Mouse (Mus musculus) E14TG2a.4 (cell line): Measurements from ENCODE around the gene Itga9.

Experiments
- H3K27me3 ChIP-seq: 2 replicates; pipeline ENCODE4 v1.6.1; 2014; ENCODE audit warnings: low read length, control low read depth; ENCODE audit not compliant: insufficient read depth
- H3K36me3 ChIP-seq: 2 replicates; pipeline ENCODE4 v1.6.1; 2014; ENCODE audit warnings: low read length, control low read depth; ENCODE audit not compliant: insufficient read depth
- H3K4me1 ChIP-seq: replicated peaks from 2 replicates; pipeline ENCODE4 v1.6.1; 2014; ENCODE audit warnings: low read depth, low read length, control low read depth
- H3K4me3 ChIP-seq: replicated peaks from 2 replicates; pipeline ENCODE4 v1.5.1; 2014; ENCODE audit warnings: mild to moderate bottlenecking, low read length
- H3K9me3 ChIP-seq: 2 replicates; pipeline ENCODE4 v1.6.1; 2014; ENCODE audit warnings: low read length, control low read depth
- CTCF ChIP-seq: conservative IDR thresholded peaks from 2 replicates; pipeline ENCODE4 v1.5.1; 2014; ENCODE audit warnings: low read length
- NANOG ChIP-seq: IDR thresholded peaks from 2 replicates; pipeline ENCODE4 v1.6.1; 2014; ENCODE audit warnings: borderline replicate concordance, low read length, mixed read lengths
- POU5F1 ChIP-seq: IDR thresholded peaks from 2 replicates; pipeline ENCODE4 v1.6.1; 2014; ENCODE audit warnings: low read length, borderline replicate concordance

Itga9 gene

GRCm38 (mm10) chr9:118710625-118711024 lies 104.1 kb downstream of the Itga9 start:
- Histone ChIP-seq H3K36me3 (peaks cover 9% of the 10 kb centered on the region; the same call in 1 of the 2 replicates), H3K4me1 (peaks cover 9% of the 10 kb centered on the region; the same call in 1 of the 2 replicates), H3K4me3 (no peak overlapping the region), H3K27me3 (no peaks in the 10 kb centered on the region), H3K9me3 (peaks cover 10% of the 10 kb centered on the region; the same call in 1 of the 2 replicates)
- TF ChIP-seq POU5F1, result no peak
- TF ChIP-seq NANOG, result no peak
- no peak for TF ChIP-seq CTCF

- 0 out of 2 replicates have a peak, but pooled peaks cover 6% of the 10 kb centered on the region for H3K4me1 ChIP-seq
- peaks cover 10% of the 10 kb centered on the region; the same call in 1 of the 2 replicates for H3K9me3 ChIP-seq
- no peaks in the 10 kb centered on the region for H3K27me3 ChIP-seq
- H3K4me3 ChIP-seq, result no peak overlapping the region
- TF ChIP-seq CTCF, result no peak
- TF ChIP-seq NANOG, result no peak
- TF ChIP-seq POU5F1, result no peak
- H3K36me3 ChIP-seq, result peaks cover 9% of the 10 kb centered on the region; the same call in 1 of the 2 replicates
Measured at GRCm38 (mm10) chr9:118711749-118712148, 105.3 kb downstream of the Itga9 start.

GRCm38 (mm10) chr9:118713515-118713914 lies 107.0 kb downstream of the Itga9 start:
- no peak for TF ChIP-seq NANOG
- TF ChIP-seq POU5F1, result no peak
- TF ChIP-seq CTCF, result no peak
- no peaks in the 10 kb centered on the region for H3K27me3 ChIP-seq
- no peak overlapping the region for H3K4me3 ChIP-seq
- H3K9me3 ChIP-seq, result peaks cover 5% of the 10 kb centered on the region; the same call in 1 of the 2 replicates
- H3K36me3 ChIP-seq, result peaks cover 7% of the 10 kb centered on the region; the same call in 1 of the 2 replicates
- H3K4me1 ChIP-seq, result 0 out of 2 replicates have a peak, but pooled peaks cover 6% of the 10 kb centered on the region

DNA sequence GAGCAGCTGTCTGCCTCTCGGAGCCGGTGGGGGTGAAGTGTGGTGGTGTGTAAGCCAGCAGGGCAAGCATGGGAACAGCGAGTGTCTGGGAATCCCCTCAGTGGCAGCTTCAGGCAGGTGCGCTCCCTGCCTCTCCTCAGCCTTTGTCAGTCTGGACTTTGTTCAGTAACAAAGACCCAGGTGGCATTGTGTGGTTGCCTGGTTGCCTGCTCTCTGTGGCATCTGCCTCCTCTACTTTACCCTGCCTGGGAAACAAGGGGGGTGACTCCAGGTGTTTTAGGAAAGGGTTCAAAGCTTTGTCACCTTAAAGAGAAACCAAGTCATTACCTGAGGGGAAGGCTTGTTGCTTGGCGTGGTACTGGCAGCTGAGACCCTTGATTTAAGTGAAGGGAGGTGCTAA lies 108.0 kb downstream of the Itga9 start:
- Histone ChIP-seq H3K27me3 (no peaks in the 10 kb centered on the region), H3K9me3 (no peaks in the 10 kb centered on the region), H3K4me1 (0 out of 2 replicates have a peak, but pooled peaks cover 6% of the 10 kb centered on the region), H3K36me3 (no peaks in the 10 kb centered on the region), H3K4me3 (no peak overlapping the region)
- TF ChIP-seq CTCF (no peak), NANOG (no peak), POU5F1 (no peak)

- no peaks in the 10 kb centered on the region for H3K27me3 ChIP-seq
- H3K9me3 ChIP-seq, result no peaks in the 10 kb centered on the region
- 0 out of 2 replicates have a peak, but pooled peaks cover 6% of the 10 kb centered on the region for H3K4me1 ChIP-seq
- peaks cover 5% of the 10 kb centered on the region; the same call in 1 of the 2 replicates for H3K36me3 ChIP-seq
- H3K4me3 ChIP-seq, result no peak overlapping the region
- TF ChIP-seq NANOG (no peak), POU5F1 (no peak), CTCF (0 out of 2 replicates have a peak, but pooled peaks have one; percentile 3)
Measured at GRCm38 (mm10) chr9:118715971-118716628, 109.6 kb downstream of the Itga9 start.

GRCm38 (mm10) chr9:118717436-118717835 lies 110.9 kb downstream of the Itga9 start:
- H3K9me3 ChIP-seq, result no peaks in the 10 kb centered on the region
- TF ChIP-seq CTCF, result no peak
- TF ChIP-seq POU5F1, result no peak
- no peak for TF ChIP-seq NANOG
- no peaks in the 10 kb centered on the region for H3K27me3 ChIP-seq
- H3K4me1 ChIP-seq, result peaks cover 2% of the 10 kb centered on the region; the same call in 1 of the 2 replicates
- H3K36me3 ChIP-seq, result peaks cover 5% of the 10 kb centered on the region; the same call in 1 of the 2 replicates
- no peak overlapping the region for H3K4me3 ChIP-seq

DNA sequence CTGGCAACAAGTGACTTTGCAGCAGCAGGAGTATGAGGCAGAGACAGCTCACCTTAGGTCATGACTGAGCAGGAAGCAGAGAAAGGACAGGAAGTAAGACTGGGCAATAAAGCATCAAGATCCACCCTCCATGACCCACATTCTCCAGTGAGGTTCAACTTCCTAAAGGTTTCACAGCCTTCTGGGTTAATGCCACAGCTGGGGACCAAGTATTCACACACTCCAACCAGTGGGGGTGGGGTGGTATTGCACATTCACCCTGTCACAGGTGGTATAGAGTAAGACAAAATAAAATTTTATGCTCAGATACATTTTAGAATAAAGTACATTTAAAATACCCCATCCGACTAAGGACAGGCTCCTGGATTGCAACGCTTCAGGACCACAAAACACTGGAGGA lies 112.0 kb downstream of the Itga9 start:
- Histone ChIP-seq H3K27me3 (no peaks in the 10 kb centered on the region), H3K4me1 (peaks cover 10% of the 10 kb centered on the region; the same call in 1 of the 2 replicates), H3K4me3 (no peak overlapping the region), H3K9me3 (no peaks in the 10 kb centered on the region), H3K36me3 (peaks cover 5% of the 10 kb centered on the region; the same call in 1 of the 2 replicates)
- TF ChIP-seq NANOG (no peak), CTCF (no peak), POU5F1 (no peak)

DNA sequence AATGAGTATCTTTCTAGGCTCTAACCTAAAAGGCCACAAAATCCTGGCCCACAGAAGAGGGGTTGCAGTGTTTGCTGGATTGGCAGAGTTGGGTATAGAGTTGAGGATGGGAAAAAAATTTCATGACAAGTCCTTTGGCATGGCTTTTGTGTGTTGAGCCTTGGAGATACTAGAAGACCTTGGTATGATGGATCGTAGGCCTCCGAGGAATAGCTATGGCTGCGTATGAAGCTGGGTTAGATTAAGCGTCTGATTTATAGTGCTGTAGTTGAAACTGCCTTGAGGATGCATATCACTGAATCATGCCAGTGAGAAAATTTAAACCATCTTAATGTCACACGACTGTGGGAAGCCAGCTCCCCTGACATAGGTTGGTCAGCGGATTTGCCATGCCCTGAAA lies 114.6 kb downstream of the Itga9 start:
- Histone ChIP-seq H3K27me3 (no peaks in the 10 kb centered on the region), H3K4me3 (no peak overlapping the region), H3K4me1 (peaks cover 10% of the 10 kb centered on the region; the same call in 1 of the 2 replicates), H3K36me3 (peaks cover 5% of the 10 kb centered on the region; the same call in 1 of the 2 replicates), H3K9me3 (no peaks in the 10 kb centered on the region)
- no peak for TF ChIP-seq CTCF
- no peak for TF ChIP-seq POU5F1
- no peak for TF ChIP-seq NANOG
